Mouse (Mus musculus): ENCODE measurements at regions not wholly inside any gene's neighbourhood (a gene's known extent, or its start where the extent isn't known, plus 50 kb on each side); places are given as distances from the start of the nearest gene placed in this dataset.
A peak's percentile ranks its signal among the peaks of the same experiment; 100 is the strongest.

GRCm38 (mm10) chrX:77451977-77452675 is 58.7 kb upstream of the Tbl1x start:
- Histone ChIP-seq H3K9ac (ENCODE audit: low read length) (no peak overlapping the region), H3K9me3 (ENCODE audit: control insufficient read depth, low read length) (no peaks in the 10 kb centered on the region), H3K36me3 (ENCODE audit: control insufficient read depth, insufficient read depth, low read length) (no peaks in the 10 kb centered on the region), H3K4me2 (ENCODE audit: low read depth, low read length, severe bottlenecking) (no peak overlapping the region), H3K4me1 (replicated peaks; ENCODE audit: control insufficient read depth, insufficient read depth, low read length) (peaks cover 3% of the 10 kb centered on the region; the same call in 1 of the 2 replicates), H3K4me3 (ENCODE audit: low read depth, low read length) (no peak overlapping the region), H3K27ac (ENCODE audit: low read depth, low read length) (no peak overlapping the region), H3K27me3 (ENCODE audit: control insufficient read depth, insufficient read depth, low read length) (no peaks in the 10 kb centered on the region)
- WGBS: 35% methylated on average over 1 of the region's 1 CpGs
- ATAC-seq (replicated peaks; ENCODE audit: low FRiP score): peak; percentile 55; the same call in 1 of the 2 replicates
- no peak for DNase-seq (ENCODE audit: low spot score)
